Mouse (Mus musculus): Measurements from ENCODE around the gene Gm49333. TPM values are rescaled to one million over a fixed set of nuclear protein-coding genes. Genes with fewer than 3 reads are reported as not detected.
"Not testable (repeated sequence)": the region's sequence is repeated elsewhere in the genome, so short reads cannot be mapped to it uniquely, and the experiment has no call there.

Gene Gm49333
- polyA plus RNA-seq, 1 experiment = not detected

DNA sequence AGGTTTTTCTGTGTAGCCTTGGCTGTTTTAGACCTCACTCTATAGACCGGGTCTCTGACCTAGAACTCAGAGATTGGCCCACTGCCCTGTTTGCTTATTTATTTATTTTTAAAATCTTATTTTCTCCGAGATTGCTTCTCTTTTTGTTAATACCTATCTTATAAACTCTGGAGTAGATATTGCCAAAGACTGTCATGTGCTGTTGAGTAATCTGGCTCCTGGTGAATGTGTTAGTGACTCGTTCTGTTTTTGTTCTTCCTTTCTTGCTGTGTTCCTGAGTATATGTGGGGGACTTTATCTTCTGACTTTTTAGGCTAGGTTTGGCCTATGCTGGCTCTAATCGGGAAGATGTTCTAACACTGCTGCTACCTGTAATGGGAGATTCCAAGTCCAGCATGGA, 46.3 kb downstream of the Gm49333 start:
- no peaks in the 10 kb centered on the region for H3K9me3 ChIP-seq (replicated peaks; ENCODE audit: control insufficient read depth, insufficient read depth, low read length, poor library complexity, severe bottlenecking)
- H3K4me3 ChIP-seq (ENCODE audit: low read depth, low read length) = no peak overlapping the region
- TF ChIP-seq CTCF (IDR thresholded peaks at IDR 0.05; ENCODE audit: low read depth, low read length) = no peak
- TF ChIP-seq POLR2A (IDR thresholded peaks at IDR 0.05; ENCODE audit: insufficient read depth, low read length) = no peak
- TF ChIP-seq EP300 (IDR thresholded peaks at IDR 0.05; ENCODE audit: insufficient read depth, low read depth, low read length) = no peak
- H3K27ac ChIP-seq (ENCODE audit: insufficient read depth, low read length) = no peak overlapping the region
- H3K9ac ChIP-seq (ENCODE audit: low read depth, poor library complexity, severe bottlenecking) = no peak overlapping the region
- H3K4me1 ChIP-seq (ENCODE audit: control insufficient read depth, insufficient read depth, low read length) = no peaks in the 10 kb centered on the region
- no peaks in the 10 kb centered on the region for H3K27me3 ChIP-seq (ENCODE audit: control insufficient read depth, insufficient read depth, low read length, poor library complexity, severe bottlenecking)
- peaks cover 84% of the 10 kb centered on the region for H3K36me3 ChIP-seq (ENCODE audit: control insufficient read depth, insufficient read depth, low read length, poor library complexity, severe bottlenecking)

DNA sequence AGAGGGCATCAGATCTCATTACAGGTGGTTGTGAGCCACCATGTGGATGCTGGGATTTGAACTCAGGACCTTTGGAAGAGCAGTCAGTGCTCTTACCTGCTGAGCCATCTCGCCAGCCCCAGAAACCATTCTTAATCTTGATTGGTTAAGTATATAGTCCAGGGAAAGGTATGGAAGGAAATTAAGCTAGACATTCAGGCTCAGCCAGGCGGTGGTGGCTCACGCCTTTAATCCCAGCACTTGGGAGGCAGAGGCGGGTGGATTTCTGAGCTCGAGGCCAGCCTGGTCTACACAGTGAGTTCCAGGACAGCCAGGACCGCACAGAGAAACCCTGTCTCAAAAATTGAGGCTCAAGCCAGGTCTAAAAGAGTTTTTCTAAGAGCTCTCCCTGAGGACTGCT, 56.6 kb downstream of the Gm49333 start, which contains the start of gene Eif4g1:
Gene Eif4g1 (plus strand): TSS at position 301 of the 400 bp plus-strand sequence.
- not testable (repeated sequence) for H3K4me3 ChIP-seq (ENCODE audit: low read depth, low read length); H3K4me1 ChIP-seq (ENCODE audit: control insufficient read depth, insufficient read depth, low read length); H3K9me3 ChIP-seq (replicated peaks; ENCODE audit: control insufficient read depth, insufficient read depth, low read length, poor library complexity, severe bottlenecking); H3K9ac ChIP-seq (ENCODE audit: low read depth, poor library complexity, severe bottlenecking); H3K27me3 ChIP-seq (ENCODE audit: control insufficient read depth, insufficient read depth, low read length, poor library complexity, severe bottlenecking); H3K27ac ChIP-seq (ENCODE audit: insufficient read depth, low read length); H3K36me3 ChIP-seq (ENCODE audit: control insufficient read depth, insufficient read depth, low read length, poor library complexity, severe bottlenecking)

DNA sequence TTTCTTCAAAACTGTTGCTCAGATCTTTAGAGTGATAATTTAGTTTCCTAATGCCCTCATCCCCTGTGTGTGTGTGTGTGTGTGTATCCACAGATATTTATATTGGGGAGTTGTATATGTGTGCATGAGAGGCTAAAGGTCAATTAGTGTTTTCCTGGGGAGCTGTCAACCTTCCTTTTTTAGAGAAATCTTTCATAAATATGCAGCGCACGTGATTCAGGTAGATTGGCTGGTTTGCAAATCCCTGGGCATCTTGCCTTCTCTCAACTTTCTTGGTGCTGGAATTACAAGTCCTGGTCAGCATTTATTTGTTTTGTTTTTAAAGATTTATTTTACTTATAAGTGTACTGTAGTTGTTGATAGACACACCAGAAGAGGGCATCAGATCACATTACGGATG, 58.9 kb downstream of the Gm49333 start:
- no peak for TF ChIP-seq CTCF (IDR thresholded peaks at IDR 0.05; ENCODE audit: low read depth, low read length)
- TF ChIP-seq EP300 (IDR thresholded peaks at IDR 0.05; ENCODE audit: insufficient read depth, low read depth, low read length) = no peak
- TF ChIP-seq POLR2A (IDR thresholded peaks at IDR 0.05; ENCODE audit: insufficient read depth, low read length) = no peak
- H3K27ac ChIP-seq (ENCODE audit: insufficient read depth, low read length) = no peak overlapping the region
- H3K9me3 ChIP-seq (replicated peaks; ENCODE audit: control insufficient read depth, insufficient read depth, low read length, poor library complexity, severe bottlenecking) = no peaks in the 10 kb centered on the region
- H3K4me1 ChIP-seq (ENCODE audit: control insufficient read depth, insufficient read depth, low read length) = no peaks in the 10 kb centered on the region
- no peak overlapping the region for H3K4me3 ChIP-seq (ENCODE audit: low read depth, low read length)
- peaks cover 4% of the 10 kb centered on the region for H3K36me3 ChIP-seq (ENCODE audit: control insufficient read depth, insufficient read depth, low read length, poor library complexity, severe bottlenecking)
- no peaks in the 10 kb centered on the region for H3K27me3 ChIP-seq (ENCODE audit: control insufficient read depth, insufficient read depth, low read length, poor library complexity, severe bottlenecking)
- no peak overlapping the region for H3K9ac ChIP-seq (ENCODE audit: low read depth, poor library complexity, severe bottlenecking)

DNA sequence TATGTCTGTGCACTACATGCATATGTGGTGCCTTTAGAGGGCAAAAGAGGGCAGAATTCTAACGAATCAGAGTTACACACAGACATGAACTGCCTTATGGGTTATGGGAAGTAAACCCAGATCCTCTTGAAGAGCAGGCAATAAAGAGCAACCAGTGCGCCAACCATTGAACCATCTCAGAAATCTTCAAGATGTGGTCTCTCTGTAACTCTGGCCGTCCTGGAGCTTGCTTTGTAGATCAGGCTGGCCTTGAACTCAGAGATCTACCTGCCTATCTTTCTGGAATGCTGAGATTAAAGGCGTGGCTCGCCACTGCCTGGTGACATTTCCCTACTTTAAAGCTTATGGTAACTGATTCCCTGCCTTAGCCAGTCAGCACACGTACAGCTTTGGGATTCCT, 60.5 kb downstream of the Gm49333 start:
- H3K36me3 ChIP-seq (ENCODE audit: control insufficient read depth, insufficient read depth, low read length, poor library complexity, severe bottlenecking) = peaks cover 18% of the 10 kb centered on the region
- TF ChIP-seq CTCF (IDR thresholded peaks at IDR 0.05; ENCODE audit: low read depth, low read length) = no peak
- TF ChIP-seq EP300 (IDR thresholded peaks at IDR 0.05; ENCODE audit: insufficient read depth, low read depth, low read length) = no peak
- no peak for TF ChIP-seq POLR2A (IDR thresholded peaks at IDR 0.05; ENCODE audit: insufficient read depth, low read length)
- H3K4me1 ChIP-seq (ENCODE audit: control insufficient read depth, insufficient read depth, low read length) = no peaks in the 10 kb centered on the region
- peak overlapping the region; percentile 41 for H3K4me3 ChIP-seq (ENCODE audit: low read depth, low read length)
- H3K27ac ChIP-seq (ENCODE audit: insufficient read depth, low read length) = peak overlapping the region; percentile 53; the same call in 1 of the 2 replicates
- H3K9ac ChIP-seq (ENCODE audit: low read depth, poor library complexity, severe bottlenecking) = peak overlapping the region; percentile 98
- no peaks in the 10 kb centered on the region for H3K9me3 ChIP-seq (replicated peaks; ENCODE audit: control insufficient read depth, insufficient read depth, low read length, poor library complexity, severe bottlenecking)
- H3K27me3 ChIP-seq (ENCODE audit: control insufficient read depth, insufficient read depth, low read length, poor library complexity, severe bottlenecking) = no peaks in the 10 kb centered on the region

DNA sequence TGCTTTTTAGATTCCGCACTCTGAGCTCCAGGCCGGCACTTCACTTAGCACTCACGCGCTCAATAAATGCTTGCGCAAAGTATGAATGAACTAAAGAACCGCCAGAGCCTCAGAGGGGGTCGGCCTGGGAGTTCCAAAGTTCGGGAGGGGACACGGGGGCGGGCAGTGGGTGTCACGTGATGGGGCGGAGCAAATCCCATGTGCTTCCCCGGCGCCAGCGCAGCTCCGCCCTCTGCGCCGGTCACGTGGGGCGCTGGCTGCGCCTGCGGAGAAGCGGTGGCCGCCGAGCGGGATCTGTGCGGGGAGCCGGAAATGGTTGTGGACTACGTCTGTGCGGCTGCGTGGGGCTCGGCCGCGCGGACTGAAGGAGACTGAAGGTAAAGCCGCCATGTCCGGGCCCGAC, 61.1 kb downstream of the Gm49333 start:
- Histone ChIP-seq H3K4me3 (ENCODE audit: low read depth, low read length) (peak overlapping the region; percentile 89), H3K27me3 (ENCODE audit: control insufficient read depth, insufficient read depth, low read length, poor library complexity, severe bottlenecking) (no peaks in the 10 kb centered on the region), H3K9ac (ENCODE audit: low read depth, poor library complexity, severe bottlenecking) (peak overlapping the region; percentile 98), H3K27ac (ENCODE audit: insufficient read depth, low read length) (0 out of 2 replicates have a peak overlapping the region, but pooled peaks have one; percentile 53), H3K9me3 (replicated peaks; ENCODE audit: control insufficient read depth, insufficient read depth, low read length, poor library complexity, severe bottlenecking) (no peaks in the 10 kb centered on the region), H3K36me3 (ENCODE audit: control insufficient read depth, insufficient read depth, low read length, poor library complexity, severe bottlenecking) (peaks cover 24% of the 10 kb centered on the region), H3K4me1 (ENCODE audit: control insufficient read depth, insufficient read depth, low read length) (no peaks in the 10 kb centered on the region)
- no peak for TF ChIP-seq EP300 (IDR thresholded peaks at IDR 0.05; ENCODE audit: insufficient read depth, low read depth, low read length)
- TF ChIP-seq POLR2A (IDR thresholded peaks at IDR 0.05; ENCODE audit: insufficient read depth, low read length) = peak; percentile 45
- TF ChIP-seq CTCF (IDR thresholded peaks at IDR 0.05; ENCODE audit: low read depth, low read length) = no peak

DNA sequence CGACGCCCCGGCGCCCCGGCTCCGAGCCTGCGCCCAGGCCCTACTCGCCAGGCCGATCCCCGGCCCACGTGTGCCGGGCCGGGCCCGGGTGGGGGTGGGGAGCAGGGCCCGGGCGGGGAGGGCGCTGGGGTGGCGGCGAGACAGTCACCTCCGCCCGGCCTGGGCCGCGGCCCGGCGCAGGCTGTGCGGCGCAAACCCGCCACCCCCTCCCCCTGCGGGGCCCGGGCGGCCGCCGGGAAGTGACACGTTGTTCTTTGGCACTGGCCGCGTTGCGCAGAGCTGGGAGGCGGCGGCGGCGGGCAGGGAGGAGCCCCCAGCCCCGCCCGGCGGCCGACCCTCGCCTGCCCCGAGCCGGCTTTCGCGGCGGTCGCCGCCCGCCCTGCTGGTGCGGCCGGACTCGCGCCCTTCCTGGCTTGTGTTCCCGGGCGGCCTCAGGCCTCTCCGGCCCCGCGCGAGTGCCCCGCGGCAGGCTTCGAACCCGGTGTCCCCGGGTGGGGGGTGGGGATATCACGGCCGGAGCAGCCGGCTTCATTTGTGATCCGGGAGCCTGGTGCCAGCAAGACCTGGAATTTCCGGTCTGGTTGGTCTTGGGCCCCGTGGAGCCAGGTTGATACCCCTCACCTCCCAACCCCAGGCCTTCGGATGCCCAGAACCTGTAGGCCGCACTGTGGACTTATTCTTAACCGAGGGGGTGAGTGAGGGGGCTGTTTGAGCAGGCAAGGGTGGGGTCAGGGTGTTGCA, 61.7 kb downstream of the Gm49333 start:
- H3K36me3 ChIP-seq (ENCODE audit: control insufficient read depth, insufficient read depth, low read length, poor library complexity, severe bottlenecking) = peaks cover 31% of the 10 kb centered on the region
- H3K9ac ChIP-seq (ENCODE audit: low read depth, poor library complexity, severe bottlenecking) = peak overlapping the region; percentile 98
- H3K27ac ChIP-seq (ENCODE audit: insufficient read depth, low read length) = 0 out of 2 replicates have a peak overlapping the region, but pooled peaks have one; percentile 53
- peak overlapping the region; percentile 89 for H3K4me3 ChIP-seq (ENCODE audit: low read depth, low read length)
- no peaks in the 10 kb centered on the region for H3K9me3 ChIP-seq (replicated peaks; ENCODE audit: control insufficient read depth, insufficient read depth, low read length, poor library complexity, severe bottlenecking)
- no peaks in the 10 kb centered on the region for H3K4me1 ChIP-seq (ENCODE audit: control insufficient read depth, insufficient read depth, low read length)
- H3K27me3 ChIP-seq (ENCODE audit: control insufficient read depth, insufficient read depth, low read length, poor library complexity, severe bottlenecking) = no peaks in the 10 kb centered on the region
- TF ChIP-seq CTCF (IDR thresholded peaks at IDR 0.05; ENCODE audit: low read depth, low read length) (no peak), POLR2A (IDR thresholded peaks at IDR 0.05; ENCODE audit: insufficient read depth, low read length) (no peak), EP300 (IDR thresholded peaks at IDR 0.05; ENCODE audit: insufficient read depth, low read depth, low read length) (no peak)
